Mouse (Mus musculus): ENCODE measurements around the gene Ap2b1.

DNA sequence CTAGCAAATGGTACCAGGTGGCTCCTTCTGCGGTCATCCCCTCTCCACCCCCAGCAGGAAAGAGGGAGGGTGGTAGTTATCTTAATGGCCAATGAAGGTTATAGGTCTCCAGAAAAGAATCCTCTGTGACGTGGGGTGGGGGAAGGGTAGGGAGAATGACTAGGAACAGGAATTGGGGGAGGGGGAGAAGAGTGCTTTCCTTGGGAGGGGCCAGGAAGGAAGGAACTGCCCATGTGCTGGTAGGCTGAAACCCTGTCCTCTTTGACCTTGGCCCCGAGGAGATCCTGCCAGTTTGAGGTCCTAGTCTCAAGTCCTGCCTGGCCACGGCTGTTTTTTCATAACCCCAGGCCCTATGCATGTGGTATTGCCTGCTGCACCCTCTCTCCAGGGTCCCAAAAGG is 150.5 kb downstream of the Ap2b1 start:
- no peak for TF ChIP-seq CTCF (IDR thresholded peaks at IDR 0.05; ENCODE audit: low read depth)
- no peak for TF ChIP-seq EP300 (IDR thresholded peaks at IDR 0.05; ENCODE audit: low read depth)

Data from liver, embryonic 14.5 days (tissue).